Mouse (Mus musculus) adrenal gland, postnatal 36 days (tissue): Measurements from ENCODE around the gene Rab11fip3. TPM values are rescaled to one million over a fixed set of nuclear protein-coding genes. Genes with fewer than 3 reads are reported as not detected.

Experiments used
- total RNA-seq, 2 experiments: library from RNA; stranded (reverse); gene quantifications; 2 replicates each; pipeline ENCODE4 v1.2.3; 2021

Rab11fip3 gene
- total RNA-seq, 2 experiments from 2014 or later = 17.9 to 21.9 TPM

Other genes with a start within 250 kb of the Rab11fip3 start
- 10 to 100 TPM; 16.6 to 20.8 TPM for gene Wdr24, start 245.9 kb downstream of the Rab11fip3 start, total RNA-seq
- 10 to 100 TPM; 87.8 to 93.9 TPM for gene Jmjd8, start 240.7 kb downstream of the Rab11fip3 start, total RNA-seq
- gene Stub1, start 236.2 kb downstream of the Rab11fip3 start, total RNA-seq = 100 to 1,000 TPM; 167 to 173 TPM
- gene Rhbdl1, start 232.3 kb downstream of the Rab11fip3 start, total RNA-seq = 10 to 100 TPM; 17.4 to 20.3 TPM
- gene Gm20683, start 227.8 kb downstream of the Rab11fip3 start, total RNA-seq = 10 to 100 TPM in 1 of 2 experiments, 1 to 10 TPM in 1; 9.5 to 13.3 TPM
- gene Rhot2, start 224.7 kb downstream of the Rab11fip3 start, total RNA-seq = 100 to 1,000 TPM in 1 of 2 experiments, 10 to 100 TPM in 1; 97.2 to 104 TPM
- gene Wdr90, start 208.1 kb downstream of the Rab11fip3 start, total RNA-seq = 10 to 100 TPM; 12.9 to 15.6 TPM
- gene Mcrip2, start 200.8 kb downstream of the Rab11fip3 start, total RNA-seq = 100 to 1,000 TPM; 340 to 398 TPM
- 100 to 1,000 TPM; 106 to 124 TPM for gene Mettl26, start 194.5 kb downstream of the Rab11fip3 start, total RNA-seq
- 1 to 10 TPM in 1 of 2 experiments, under 1 TPM in 1; 0.99 to 1.2 TPM for gene Wfikkn1, start 188.7 kb downstream of the Rab11fip3 start, total RNA-seq
- 10 to 100 TPM; 20.6 to 46.0 TPM for gene Rab40c, start 149.8 kb downstream of the Rab11fip3 start, total RNA-seq
- gene Pigq, start 124.6 kb downstream of the Rab11fip3 start, total RNA-seq = 100 to 1,000 TPM in 1 of 2 experiments, 10 to 100 TPM in 1; 96.8 to 117 TPM
- not detected for gene Nhlrc4, start 124.6 kb downstream of the Rab11fip3 start, total RNA-seq
- gene A930017K11Rik, start 117.0 kb downstream of the Rab11fip3 start, total RNA-seq = not detected
- 10 to 100 TPM; 16.7 to 23.8 TPM for gene Capn15, start 83.8 kb downstream of the Rab11fip3 start, total RNA-seq
- 10 to 100 TPM; 17.8 to 27.2 TPM for gene Decr2, start 20.8 kb upstream of the Rab11fip3 start, total RNA-seq
- gene Nme4, start 26.0 kb upstream of the Rab11fip3 start, total RNA-seq = 1 to 10 TPM; 2.2 to 3.5 TPM
- gene Tmem8, start 43.7 kb upstream of the Rab11fip3 start, total RNA-seq = 1 to 10 TPM; 5.4 to 9.4 TPM
- 10 to 100 TPM; 85.8 to 88.4 TPM for gene Mrpl28, start 53.9 kb upstream of the Rab11fip3 start, total RNA-seq
- 10 to 100 TPM; 35.1 to 42.1 TPM for gene Axin1, start 69.1 kb upstream of the Rab11fip3 start, total RNA-seq
- gene Pdia2, start 129.5 kb upstream of the Rab11fip3 start, total RNA-seq = 1 to 10 TPM in 1 of 2 experiments, under 1 TPM in 1; 0.72 to 1.3 TPM
- 10 to 100 TPM; 29.6 to 35.1 TPM for gene Rgs11, start 133.4 kb upstream of the Rab11fip3 start, total RNA-seq
- 10 to 100 TPM; 10.4 TPM for gene Arhgdig, start 138.2 kb upstream of the Rab11fip3 start, total RNA-seq
- gene Fam234a, start 174.7 kb upstream of the Rab11fip3 start, total RNA-seq = 100 to 1,000 TPM; 107 to 126 TPM
- 10 to 100 TPM; 50.0 to 74.6 TPM for gene Luc7l, start 183.3 kb upstream of the Rab11fip3 start, total RNA-seq